Mouse (Mus musculus) heart, embryonic 13.5 days (tissue): ENCODE measurements at regions not wholly inside any gene's neighbourhood (a gene's known extent, or its start where the extent isn't known, plus 50 kb on each side); places are given as distances from the start of the nearest gene placed in this dataset.
A peak's percentile ranks its signal among the peaks of the same experiment; 100 is the strongest.

Experiments used
- ATAC-seq: fragments of 200-750 bp; cut with Nextera tagmentation; 2 replicates; pipeline ENCODE4 v1.8.0; 2017; ENCODE audit warnings: moderate TSS enrichment; ENCODE audit not compliant: insufficient number of reproducible peaks, low FRiP score, low TSS enrichment; ENCODE audit errors: extremely low read depth
- H3K27ac ChIP-seq: fragments of 300-500 bp; sonication (generic); replicated peaks from 2 replicates; pipeline ENCODE4 v1.5.1; 2015; ENCODE audit warnings: moderate library complexity, mild to moderate bottlenecking, inconsistent platforms
- H3K27me3 ChIP-seq: fragments of 300-500 bp; sonication (generic); replicated peaks from 2 replicates; pipeline ENCODE4 v1.6.1; 2015; ENCODE audit warnings: mild to moderate bottlenecking, inconsistent platforms
- H3K36me3 ChIP-seq: fragments of 300-500 bp; sonication (generic); 2 replicates; pipeline ENCODE4 v1.6.1; 2015; ENCODE audit warnings: mild to moderate bottlenecking, inconsistent platforms
- H3K4me1 ChIP-seq: fragments of 300-500 bp; sonication (generic); 2 replicates; pipeline ENCODE4 v1.6.1; 2015; ENCODE audit warnings: inconsistent platforms
- H3K4me2 ChIP-seq: fragments of 300-500 bp; sonication (generic); 2 replicates; pipeline ENCODE4 v1.6.1; 2015; ENCODE audit warnings: inconsistent platforms, mild to moderate bottlenecking, moderate library complexity
- H3K4me3 ChIP-seq: fragments of 300-500 bp; sonication (generic); 2 replicates; pipeline ENCODE4 v1.5.1; 2015; ENCODE audit warnings: moderate library complexity, mild to moderate bottlenecking, inconsistent platforms
- H3K9ac ChIP-seq: fragments of 300-500 bp; sonication (generic); 2 replicates; pipeline ENCODE4 v1.6.1; 2015; ENCODE audit warnings: inconsistent platforms, mild to moderate bottlenecking, moderate library complexity
- H3K9me3 ChIP-seq: fragments of 300-500 bp; sonication (generic); 2 replicates; pipeline ENCODE4 v1.6.1; 2016; ENCODE audit warnings: inconsistent platforms
- WGBS: fragments of 180-500 bp; shearing (Covaris S2); methylation state at CpG from one replicate; pipeline ENCODE4 v1.1.7; 2015; ENCODE audit warnings: mixed read lengths; 5-methylcytosine and 5-hydroxymethylcytosine counted together

- H3K9ac ChIP-seq, result peak overlapping the region; percentile 37; the same call in 1 of the 2 replicates
- H3K4me3 ChIP-seq, result no peak overlapping the region
- H3K9me3 ChIP-seq, result no peaks in the 10 kb centered on the region
- 0 out of 2 replicates have a peak, but pooled peaks cover 4% of the 10 kb centered on the region for H3K27me3 ChIP-seq
- 20% methylated on average over 11 of the region's 11 CpGs for WGBS
- H3K36me3 ChIP-seq, result no peaks in the 10 kb centered on the region
- H3K4me1 ChIP-seq, result peaks cover 33% of the 10 kb centered on the region
- no peak; the same call in 1 of the 2 replicates for ATAC-seq
- peak overlapping the region; percentile 39 for H3K27ac ChIP-seq
- peak overlapping the region; percentile 39 for H3K4me2 ChIP-seq
Observed at GRCm38 (mm10) chr13:99055609-99056321, 71.4 kb upstream of the 1700024P04Rik start.

DNA sequence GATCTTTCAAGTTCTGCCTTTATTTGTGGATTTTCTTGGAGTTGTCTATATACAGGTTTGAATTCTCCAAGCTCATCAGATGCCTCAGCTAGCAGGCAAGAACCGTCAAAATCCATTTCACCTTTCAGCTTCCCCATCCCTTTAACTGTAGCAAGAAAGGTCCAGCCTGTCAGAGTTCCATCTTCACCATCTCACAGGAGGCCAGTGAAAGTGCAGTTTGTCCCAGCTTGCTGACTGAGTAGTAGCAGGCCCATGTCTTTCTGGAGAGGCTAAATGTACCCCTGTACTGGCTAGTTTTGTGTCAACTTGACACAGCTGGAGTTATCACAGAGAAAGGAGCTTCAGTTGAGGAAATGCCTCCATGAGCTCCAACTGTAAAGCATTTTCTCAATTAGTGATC is 67.7 kb upstream of the 1700024P04Rik start:
- no peaks in the 10 kb centered on the region for H3K36me3 ChIP-seq
- no peak overlapping the region for H3K4me2 ChIP-seq
- no peak overlapping the region for H3K27ac ChIP-seq
- H3K27me3 ChIP-seq, result 0 out of 2 replicates have a peak, but pooled peaks cover 4% of the 10 kb centered on the region
- no peak overlapping the region for H3K9ac ChIP-seq
- WGBS, result 84% methylated on average over 1 of the region's 1 CpGs
- H3K9me3 ChIP-seq, result no peaks in the 10 kb centered on the region
- H3K4me1 ChIP-seq, result peaks cover 17% of the 10 kb centered on the region
- H3K4me3 ChIP-seq, result no peak overlapping the region
- ATAC-seq, result no peak

GRCm38 (mm10) chr13:99049699-99050098 is 65.3 kb upstream of the 1700024P04Rik start:
- WGBS, result 51% methylated on average over 4 of the region's 4 CpGs
- no peak overlapping the region for H3K9ac ChIP-seq
- no peaks in the 10 kb centered on the region for H3K36me3 ChIP-seq
- no peaks in the 10 kb centered on the region for H3K9me3 ChIP-seq
- no peak overlapping the region for H3K27ac ChIP-seq
- no peak overlapping the region for H3K4me2 ChIP-seq
- ATAC-seq, result no peak
- 0 out of 2 replicates have a peak, but pooled peaks cover under 1% of the 10 kb centered on the region for H3K27me3 ChIP-seq
- no peaks in the 10 kb centered on the region for H3K4me1 ChIP-seq
- no peak overlapping the region for H3K4me3 ChIP-seq

DNA sequence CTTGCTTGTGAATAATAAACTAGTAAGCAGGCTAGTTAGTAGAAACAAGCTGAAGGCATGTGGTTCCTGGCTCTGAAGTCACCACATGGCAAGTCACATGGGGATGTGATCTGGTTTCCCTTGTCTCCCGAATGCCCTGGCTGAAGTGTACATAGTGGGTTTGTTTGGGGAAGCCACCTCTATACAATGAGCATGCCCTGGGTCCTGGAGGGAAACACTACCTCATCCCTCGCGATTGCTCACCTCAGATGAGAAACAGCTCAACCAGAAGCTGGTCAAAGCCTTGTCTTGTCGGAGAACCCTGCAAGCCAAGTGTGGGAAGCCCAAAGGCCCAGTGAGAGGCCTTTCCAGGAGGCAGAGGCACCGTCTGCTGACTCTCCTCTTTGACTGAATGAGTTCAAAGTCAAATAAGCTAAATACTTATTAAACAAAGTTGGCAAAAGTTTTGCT is 64.3 kb upstream of the 1700024P04Rik start:
- 78% methylated on average over 5 of the region's 5 CpGs for WGBS
- no peak overlapping the region for H3K27ac ChIP-seq
- no peaks in the 10 kb centered on the region for H3K27me3 ChIP-seq
- ATAC-seq, result no peak
- H3K4me3 ChIP-seq, result no peak overlapping the region
- H3K9me3 ChIP-seq, result no peaks in the 10 kb centered on the region
- H3K36me3 ChIP-seq, result no peaks in the 10 kb centered on the region
- H3K4me2 ChIP-seq, result no peak overlapping the region
- H3K4me1 ChIP-seq, result no peaks in the 10 kb centered on the region
- H3K9ac ChIP-seq, result no peak overlapping the region

- Histone ChIP-seq H3K27me3 (no peaks in the 10 kb centered on the region), H3K27ac (no peak overlapping the region), H3K4me3 (no peak overlapping the region), H3K4me1 (no peaks in the 10 kb centered on the region), H3K36me3 (no peaks in the 10 kb centered on the region), H3K9me3 (no peaks in the 10 kb centered on the region), H3K9ac (no peak overlapping the region), H3K4me2 (no peak overlapping the region)
- no peak for ATAC-seq
- WGBS, result 56% methylated on average over 7 of the region's 7 CpGs
Observed at GRCm38 (mm10) chr13:99047219-99047618, 62.9 kb upstream of the 1700024P04Rik start.

GRCm38 (mm10) chr13:99046737-99047136 is 62.4 kb upstream of the 1700024P04Rik start:
- Histone ChIP-seq H3K4me2 (no peak overlapping the region), H3K4me1 (no peaks in the 10 kb centered on the region), H3K27ac (no peak overlapping the region), H3K9me3 (no peaks in the 10 kb centered on the region), H3K36me3 (no peaks in the 10 kb centered on the region), H3K27me3 (no peaks in the 10 kb centered on the region), H3K9ac (no peak overlapping the region), H3K4me3 (no peak overlapping the region)
- no peak for ATAC-seq
- 65% methylated on average over 1 of the region's 1 CpGs for WGBS

DNA sequence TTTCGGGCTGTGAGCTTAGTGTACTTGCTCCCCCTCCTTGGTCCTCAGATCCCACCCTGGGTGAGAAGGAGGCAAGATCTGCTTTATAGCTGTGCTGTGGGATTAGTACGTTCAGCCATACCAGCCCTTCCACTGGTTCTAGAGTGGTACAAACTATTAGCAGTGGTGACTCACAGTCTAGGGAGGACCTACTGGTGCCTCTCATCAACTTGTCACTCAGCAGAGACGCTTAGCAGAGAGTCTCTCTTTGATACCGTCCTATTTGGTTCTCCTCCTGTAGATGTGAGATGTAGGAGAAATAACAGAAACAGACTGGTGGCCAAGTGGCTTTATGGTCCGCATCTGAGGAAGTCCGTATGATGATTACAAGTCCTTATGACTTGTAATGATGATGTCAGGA is 57.7 kb upstream of the 1700024P04Rik start:
- ATAC-seq, result no peak
- 65% methylated on average over 6 of the region's 6 CpGs for WGBS
- Histone ChIP-seq H3K4me1 (peaks cover 21% of the 10 kb centered on the region), H3K27me3 (no peaks in the 10 kb centered on the region), H3K4me2 (no peak overlapping the region), H3K36me3 (no peaks in the 10 kb centered on the region), H3K27ac (no peak overlapping the region), H3K9ac (no peak overlapping the region), H3K4me3 (no peak overlapping the region), H3K9me3 (no peaks in the 10 kb centered on the region)

- Histone ChIP-seq H3K27me3 (no peaks in the 10 kb centered on the region), H3K9ac (no peak overlapping the region), H3K4me1 (peaks cover 21% of the 10 kb centered on the region), H3K4me2 (no peak overlapping the region), H3K9me3 (no peaks in the 10 kb centered on the region), H3K27ac (no peak overlapping the region), H3K4me3 (no peak overlapping the region), H3K36me3 (no peaks in the 10 kb centered on the region)
- 87% methylated on average over 6 of the region's 6 CpGs for WGBS
- ATAC-seq, result no peak
Observed at GRCm38 (mm10) chr13:99041256-99041655, 56.9 kb upstream of the 1700024P04Rik start.

DNA sequence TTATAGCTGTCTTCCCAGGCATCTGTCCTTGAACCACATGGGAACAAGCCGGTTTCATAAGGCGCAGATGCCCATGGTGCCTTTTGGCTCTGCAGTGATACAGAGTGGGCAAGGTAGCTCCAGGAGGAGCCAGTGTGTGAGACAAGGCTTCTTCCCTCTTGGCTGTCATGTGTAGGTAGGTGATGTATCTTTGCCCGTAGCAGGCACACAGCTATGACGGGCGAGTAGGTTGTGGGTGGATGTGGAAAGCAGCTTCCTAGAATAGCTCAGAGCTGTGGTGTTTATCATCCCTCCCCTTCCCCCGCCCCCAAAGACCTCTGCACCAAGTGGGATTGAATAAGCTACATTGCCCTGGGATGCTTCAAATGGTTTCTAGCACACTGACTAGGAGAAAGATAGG is 56.5 kb upstream of the 1700024P04Rik start:
- Histone ChIP-seq H3K4me3 (no peak overlapping the region), H3K36me3 (no peaks in the 10 kb centered on the region), H3K9me3 (no peaks in the 10 kb centered on the region), H3K4me2 (no peak overlapping the region), H3K27me3 (no peaks in the 10 kb centered on the region), H3K27ac (no peak overlapping the region), H3K4me1 (peaks cover 21% of the 10 kb centered on the region), H3K9ac (no peak overlapping the region)
- ATAC-seq, result no peak
- 63% methylated on average over 6 of the region's 6 CpGs for WGBS

- H3K36me3 ChIP-seq, result no peaks in the 10 kb centered on the region
- ATAC-seq, result no peak
- H3K27ac ChIP-seq, result no peak overlapping the region
- peaks cover 21% of the 10 kb centered on the region for H3K4me1 ChIP-seq
- no peak overlapping the region for H3K4me3 ChIP-seq
- H3K9me3 ChIP-seq, result no peaks in the 10 kb centered on the region
- no peaks in the 10 kb centered on the region for H3K27me3 ChIP-seq
- no peak overlapping the region for H3K4me2 ChIP-seq
- no peak overlapping the region for H3K9ac ChIP-seq
- 83% methylated on average over 4 of the region's 4 CpGs for WGBS
Observed at GRCm38 (mm10) chr13:99040171-99040570, 55.8 kb upstream of the 1700024P04Rik start.

GRCm38 (mm10) chr13:99039063-99039385 is 54.7 kb upstream of the 1700024P04Rik start:
- H3K27ac ChIP-seq, result no peak overlapping the region

More at GRCm38 (mm10) chr13:99039063-99039385, 54.7 kb upstream of the 1700024P04Rik start:
- no peaks in the 10 kb centered on the region for H3K36me3 ChIP-seq
- no peak for ATAC-seq
- H3K4me3 ChIP-seq, result no peak overlapping the region
- no peaks in the 10 kb centered on the region for H3K9me3 ChIP-seq
- H3K4me1 ChIP-seq, result peaks cover 21% of the 10 kb centered on the region
- 84% methylated on average over 7 of the region's 7 CpGs for WGBS
- H3K9ac ChIP-seq, result no peak overlapping the region
- no peaks in the 10 kb centered on the region for H3K27me3 ChIP-seq
- 0 out of 2 replicates have a peak overlapping the region, but pooled peaks have one; percentile 5 for H3K4me2 ChIP-seq
